Mouse (Mus musculus): ENCODE data around the gene Hist1h3g. TPM values are rescaled to one million over a fixed set of nuclear protein-coding genes. Genes with fewer than 3 reads are reported as not detected.

The Hist1h3g gene
- polyA plus RNA-seq (2014; fragmentation: Illumina TruSeq; extraction: RNeasy Lipid Tissue Mini Kit (QIAGEN cat#74804); ENCODE audit: low replicate concordance): not detected

GRCm38 (mm10) chr13:23535137-23536075 lies at the start of gene Hist1h3g:
TSS of gene Hist1h3g (plus strand) at chr13:23535422.

GRCm38 (mm10) chr13:23488400-23489322 lies 46.6 kb upstream of the Hist1h3g start, which contains the start of gene Btn2a2:
TSS of gene Btn2a2 (minus strand) at chr13:23488857.

GRCm38 (mm10) chr13:23530901-23531875 lies 4.0 kb upstream of the Hist1h3g start, which contains the start of gene Hist1h4h:
TSS of gene Hist1h4h (plus strand) at chr13:23531050.

GRCm38 (mm10) chr13:23533560-23534367 lies 1.5 kb upstream of the Hist1h3g start, which contains the start of gene Hist1h2af:
TSS of gene Hist1h2af (plus strand) at chr13:23533906.

GRCm38 (mm10) chr13:23542999-23543607 lies 7.9 kb downstream of the Hist1h3g start, which contains the start of gene Hist1h2bh:
TSS of gene Hist1h2bh (minus strand) at chr13:23543392.

GRCm38 (mm10) chr13:23543965-23544786 lies 9.0 kb downstream of the Hist1h3g start, which contains the start of gene Hist1h3f:
TSS of gene Hist1h3f (plus strand) at chr13:23544052.

GRCm38 (mm10) chr13:23551146-23551834 lies 16.1 kb downstream of the Hist1h3g start, which contains the start of gene Hist1h4f:
TSS of gene Hist1h4f (minus strand) at chr13:23551648.

GRCm38 (mm10) chr13:23552962-23553361 lies 17.7 kb downstream of the Hist1h3g start, which contains the start of gene Hist1h1d:
TSS of gene Hist1h1d (plus strand) at chr13:23553262.

GRCm38 (mm10) chr13:23561883-23562659 lies 26.8 kb downstream of the Hist1h3g start, which contains the start of gene Hist1h3e:
TSS of gene Hist1h3e (minus strand) at chr13:23562369.

GRCm38 (mm10) chr13:23571022-23571503 lies 35.8 kb downstream of the Hist1h3g start, which contains the start of the genes Hist1h2ae and Hist1h2bg:
TSS of gene Hist1h2ae (minus strand) at chr13:23571220.
TSS of gene Hist1h2bg (plus strand) at chr13:23571396.

GRCm38 (mm10) chr13:23573898-23574524 lies 38.8 kb downstream of the Hist1h3g start, which contains the start of the genes Hist1h2bf and Hist1h2ad:
TSS of gene Hist1h2bf (minus strand) at chr13:23574196.
TSS of gene Hist1h2ad (plus strand) at chr13:23574381.

GRCm38 (mm10) chr13:23575271-23575851 lies 40.1 kb downstream of the Hist1h3g start, which contains the start of gene Hist1h3d:
TSS of gene Hist1h3d (plus strand) at chr13:23575763.

GRCm38 (mm10) chr13:23581408-23582218 lies 46.4 kb downstream of the Hist1h3g start, which contains the start of gene Hist1h4d:
TSS of gene Hist1h4d (plus strand) at chr13:23581598.

Data from small intestine, adult 10 weeks (tissue).